Mouse (Mus musculus) C3H10T1/2 (cell line): ENCODE data around the gene 2610028H24Rik. TPM values are rescaled to one million over a fixed set of nuclear protein-coding genes. Genes with fewer than 3 reads are reported as not detected.

Experiments
- polyA plus RNA-seq, 2 experiments: library from polyadenylated mRNA; unstranded; fragments of >200 nt; fragmentation: generic; extraction: Trizol; gene quantifications; one replicate each; pipeline ENCODE4 v1.2.1; 2012; ENCODE audit warnings: missing spikeins in 2 of 2

Gene 2610028H24Rik
- polyA plus RNA-seq = under 1 TPM in 1 of 2 experiments, not detected in 1; 0.02 TPM

GRCm38 (mm10) chr10:76448851-76449250 is at the start of gene 2610028H24Rik:
TSS of gene 2610028H24Rik (plus strand) at chr10:76449081.

GRCm38 (mm10) chr10:76440281-76440680 is 8.6 kb upstream of the 2610028H24Rik start, which contains the start of gene AC141477.1:
TSS of gene AC141477.1 (minus strand) at chr10:76440444.

GRCm38 (mm10) chr10:76442178-76443088 is 6.4 kb upstream of the 2610028H24Rik start, which contains the start of gene Pcnt:
TSS of gene Pcnt (minus strand) at chr10:76442786.

GRCm38 (mm10) chr10:76468203-76469162 is 19.6 kb downstream of the 2610028H24Rik start, which contains the start of the genes Mcm3ap and Ybey:
TSS of gene Mcm3ap (plus strand) at chr10:76468927.
TSS of gene Ybey (minus strand) at chr10:76469114.

Other genes starting within 250 kb of the 2610028H24Rik start
- gene Prmt2, start 211.2 kb upstream of the 2610028H24Rik start, polyA plus RNA-seq = 10 to 100 TPM; 25.9 to 73.7 TPM
- 10 to 100 TPM in 1 of 2 experiments, under 1 TPM in 1; 0.20 to 12.9 TPM for gene S100b, start 195.2 kb upstream of the 2610028H24Rik start, polyA plus RNA-seq
- gene Dip2a, start 103.8 kb upstream of the 2610028H24Rik start, polyA plus RNA-seq = 10 to 100 TPM in 1 of 2 experiments, 1 to 10 TPM in 1; 2.4 to 17.1 TPM
- gene AC141477.1, start 8.6 kb upstream of the 2610028H24Rik start, polyA plus RNA-seq = not detected
- 10 to 100 TPM in 1 of 2 experiments, 1 to 10 TPM in 1; 6.6 to 20.8 TPM for gene Pcnt, start 6.3 kb upstream of the 2610028H24Rik start, polyA plus RNA-seq
- 10 to 100 TPM; 29.3 to 73.1 TPM for gene Mcm3ap, start 19.8 kb downstream of the 2610028H24Rik start, polyA plus RNA-seq
- gene Ybey, start 20.0 kb downstream of the 2610028H24Rik start, polyA plus RNA-seq = 1 to 10 TPM in 1 of 2 experiments, under 1 TPM in 1; 0.84 to 3.0 TPM
- gene Lss, start 82.5 kb downstream of the 2610028H24Rik start, polyA plus RNA-seq = 10 to 100 TPM; 10.1 to 15.0 TPM
- gene Spatc1l, start 113.2 kb downstream of the 2610028H24Rik start, polyA plus RNA-seq = under 1 TPM in 1 of 2 experiments, not detected in 1; 0.14 TPM
- under 1 TPM in 1 of 2 experiments, not detected in 1; 0.13 TPM for gene Ftcd, start 126.6 kb downstream of the 2610028H24Rik start, polyA plus RNA-seq
- gene Col6a2, start 174.5 kb downstream of the 2610028H24Rik start, polyA plus RNA-seq = 100 to 1,000 TPM in 1 of 2 experiments, 10 to 100 TPM in 1; 22.1 to 876 TPM